Mouse (Mus musculus) limb, embryonic 10.5 days (tissue): ENCODE results near the gene Olfr658. TPM values are rescaled to one million over a fixed set of nuclear protein-coding genes. Genes with fewer than 3 reads are reported as not detected.
A peak's percentile ranks its signal among the peaks of the same experiment; 100 is the strongest.

Source experiments
- DNase-seq: peaks from one replicate; pipeline ENCODE4 v3.0.0-alpha.2; 2017; ENCODE audit warnings: low spot score
- H3K27ac ChIP-seq: fragments of 300-500 bp; sonication (generic); 2 replicates; pipeline ENCODE4 v1.5.1; 2016; ENCODE audit warnings: mild to moderate bottlenecking
- H3K27me3 ChIP-seq: fragments of 300-500 bp; sonication (generic); 2 replicates; pipeline ENCODE4 v1.6.1; 2016; ENCODE audit warnings: low read depth, mild to moderate bottlenecking; ENCODE audit not compliant: poor library complexity, severe bottlenecking
- H3K36me3 ChIP-seq: fragments of 300-500 bp; sonication (generic); 2 replicates; pipeline ENCODE4 v1.6.1; 2016; ENCODE audit warnings: mild to moderate bottlenecking, moderate library complexity
- H3K4me1 ChIP-seq: fragments of 300-500 bp; sonication (generic); 2 replicates; pipeline ENCODE4 v1.6.1; 2016
- H3K4me3 ChIP-seq: fragments of 300-500 bp; sonication (generic); 2 replicates; pipeline ENCODE4 v1.5.1; 2016; ENCODE audit warnings: mild to moderate bottlenecking, moderate library complexity
- H3K9me3 ChIP-seq: fragments of 300-500 bp; sonication (generic); replicated peaks from 2 replicates; pipeline ENCODE4 v1.6.1; 2016; ENCODE audit warnings: mild to moderate bottlenecking
- WGBS: fragments of 180-500 bp; shearing (Covaris S2); methylation state at CpG from one replicate; pipeline ENCODE4 v1.1.7; 2016; 5-methylcytosine and 5-hydroxymethylcytosine counted together
- polyA plus RNA-seq: library from polyadenylated mRNA; unstranded; fragments of >200 nt; fragmentation: Nextera tagmentation; extraction: Ambion mirVana; gene quantifications from 2 replicates; pipeline ENCODE4 v1.2.1, GENCODE M21; 2016

Gene Olfr658
- not detected in 2 replicates for polyA plus RNA-seq

DNA sequence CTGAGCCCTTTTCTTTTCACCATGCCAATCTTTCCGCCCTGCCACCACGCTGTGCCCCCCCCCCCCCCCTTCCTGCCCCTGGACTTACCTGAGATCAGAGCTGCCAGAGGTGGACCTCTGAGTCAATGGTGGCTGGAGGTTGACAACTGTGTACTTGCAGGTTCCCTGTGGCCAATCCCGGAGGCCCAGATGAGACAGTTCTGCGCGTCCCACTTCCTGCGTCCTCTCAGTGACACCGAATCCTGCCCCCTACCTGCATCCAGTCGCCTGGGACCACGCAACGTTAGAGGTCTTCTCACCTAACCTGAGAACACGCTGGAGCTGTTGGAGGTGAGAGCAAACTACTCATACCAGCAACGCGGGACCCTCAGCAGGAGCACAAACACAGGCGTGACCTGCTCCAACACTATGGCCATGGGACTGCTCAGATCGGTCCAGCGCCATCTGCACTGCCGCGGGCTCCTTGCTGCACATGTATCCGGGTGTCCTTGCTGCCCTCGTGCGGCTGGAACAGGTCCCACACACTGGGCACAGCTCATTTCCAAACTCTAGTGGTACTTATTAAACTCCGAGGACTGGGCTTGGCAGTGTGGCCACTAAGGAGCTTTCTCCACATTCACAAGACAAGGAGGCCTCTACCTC, at the start of gene Olfr658:
Olfr658 (minus strand) TSS at position 465 of the 642 bp plus-strand sequence.
- DNase-seq = peak; percentile 68
- Histone ChIP-seq H3K4me1 (no peaks in the 10 kb centered on the region), H3K4me3 (peak within 1 kb of the TSS; percentile 39), H3K36me3 (no peaks in the 10 kb centered on the region), H3K27me3 (no peaks in the 10 kb centered on the region), H3K9me3 (no peaks in the 10 kb centered on the region), H3K27ac (no peak within 1 kb of the TSS)
- WGBS = 32% methylated on average over 20 of the region's 22 CpGs

DNA sequence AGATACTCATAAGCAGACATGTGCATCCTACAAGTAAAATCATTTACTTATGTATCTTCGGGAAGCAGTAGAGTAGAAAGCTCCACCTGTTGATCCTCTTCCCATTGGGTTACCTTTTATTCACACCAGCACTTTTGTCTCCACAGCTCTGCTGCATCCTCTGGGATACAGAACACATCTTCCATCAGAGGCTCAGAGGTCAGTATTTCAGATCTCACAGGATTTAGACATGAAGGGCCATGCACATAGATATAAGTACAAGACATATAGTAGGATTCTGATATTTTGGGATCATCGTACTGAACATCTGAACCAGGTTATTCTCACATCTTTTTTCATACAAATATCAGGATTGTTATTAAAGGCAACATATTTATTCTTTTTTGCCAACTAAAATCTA, 39.1 kb upstream of the Olfr658 start, which contains the start of gene Olfr661:
Olfr661 (plus strand) TSS at position 301 of the 400 bp plus-strand sequence.
- no peaks in the 10 kb centered on the region for H3K4me1 ChIP-seq
- no peak within 1 kb of the TSS for H3K4me3 ChIP-seq
- no peaks in the 10 kb centered on the region for H3K9me3 ChIP-seq
- 96% methylated on average over 2 of the region's 2 CpGs for WGBS
- no peak for DNase-seq
- no peaks in the 10 kb centered on the region for H3K36me3 ChIP-seq
- no peaks in the 10 kb centered on the region for H3K27me3 ChIP-seq
- H3K27ac ChIP-seq = no peak within 1 kb of the TSS

DNA sequence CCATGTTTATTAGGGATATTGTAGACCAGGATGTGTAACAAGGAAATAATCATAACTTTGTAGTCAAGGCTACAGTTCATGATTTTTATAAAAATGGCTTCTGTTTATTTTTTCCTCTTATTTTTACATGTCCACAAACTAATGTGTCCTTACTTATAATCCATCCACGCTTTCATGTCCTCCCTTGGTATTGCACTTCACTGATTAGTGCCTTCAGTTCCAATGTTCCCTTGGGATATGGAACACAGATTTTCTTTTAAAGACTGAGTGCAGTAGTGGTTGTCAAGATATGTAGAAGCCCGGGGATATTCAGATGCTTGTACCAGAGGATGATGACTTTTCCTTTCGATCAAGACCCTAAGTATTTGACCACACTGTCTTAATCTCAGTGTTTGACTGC, 19.3 kb upstream of the Olfr658 start, which contains the start of gene Olfr659:
Olfr659 (plus strand) TSS at position 301 of the 400 bp plus-strand sequence.
- WGBS = 95% methylated on average over 3 of the region's 3 CpGs

DNA sequence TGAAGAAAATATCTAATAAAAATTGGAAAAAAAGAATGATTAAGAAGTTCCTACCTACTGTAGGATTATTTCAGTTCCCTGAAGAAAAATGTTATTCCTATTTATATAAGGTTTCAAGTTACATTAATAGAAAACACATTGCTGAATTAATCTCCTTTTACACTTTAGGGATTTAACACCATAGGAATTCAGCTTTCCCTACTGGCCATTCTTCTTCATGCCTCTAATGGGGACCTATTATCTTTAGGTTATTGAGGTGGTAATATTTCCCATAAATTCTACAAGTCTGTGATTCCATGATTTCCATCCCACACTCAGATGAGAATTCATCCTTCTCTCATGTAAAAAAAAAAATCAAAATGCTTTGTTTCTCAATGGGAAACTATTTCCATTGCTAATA, 22.6 kb downstream of the Olfr658 start, which contains the start of gene Olfr657:
Olfr657 (plus strand) TSS at position 301 of the 400 bp plus-strand sequence.
- H3K36me3 ChIP-seq = no peaks in the 10 kb centered on the region
- H3K4me1 ChIP-seq = no peaks in the 10 kb centered on the region
- no peak within 1 kb of the TSS for H3K27ac ChIP-seq
- no peaks in the 10 kb centered on the region for H3K9me3 ChIP-seq
- no peak for DNase-seq
- H3K27me3 ChIP-seq = no peaks in the 10 kb centered on the region
- no peak within 1 kb of the TSS for H3K4me3 ChIP-seq

More for the DNA sequence above, 19.3 kb upstream of the Olfr658 start, which contains the start of gene Olfr659:
- no peak for DNase-seq
- no peak within 1 kb of the TSS for H3K4me3 ChIP-seq
- no peaks in the 10 kb centered on the region for H3K4me1 ChIP-seq
- no peaks in the 10 kb centered on the region for H3K27me3 ChIP-seq
- H3K27ac ChIP-seq = no peak within 1 kb of the TSS
- H3K9me3 ChIP-seq = no peaks in the 10 kb centered on the region
- H3K36me3 ChIP-seq = no peaks in the 10 kb centered on the region

DNA sequence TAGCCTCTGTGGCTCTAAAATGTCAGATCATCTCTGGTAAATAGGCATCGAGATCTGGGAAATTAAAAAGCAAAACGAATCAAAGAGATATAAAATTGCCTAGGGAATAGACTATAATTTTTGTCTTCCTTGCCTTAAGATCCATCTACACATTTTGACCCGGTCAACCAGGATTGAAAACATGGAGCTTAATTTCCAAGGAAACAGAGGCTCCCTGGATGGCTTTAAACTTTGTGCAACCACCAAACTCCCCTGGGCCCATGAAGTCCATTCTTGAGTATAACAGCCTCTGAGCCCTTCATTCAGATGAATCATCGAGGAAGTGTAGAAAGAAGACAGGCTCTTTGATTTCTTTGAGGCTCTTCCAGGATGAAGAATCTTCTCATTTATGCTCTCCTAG, 33.5 kb downstream of the Olfr658 start, which contains the start of gene Olfr656:
Olfr656 (plus strand) TSS at position 301 of the 400 bp plus-strand sequence.
- no peak for DNase-seq
- Histone ChIP-seq H3K4me1 (no peaks in the 10 kb centered on the region), H3K4me3 (no peak within 1 kb of the TSS), H3K9me3 (no peaks in the 10 kb centered on the region), H3K36me3 (no peaks in the 10 kb centered on the region), H3K27ac (no peak within 1 kb of the TSS), H3K27me3 (no peaks in the 10 kb centered on the region)
- WGBS = 85% methylated on average over 4 of the region's 4 CpGs

DNA sequence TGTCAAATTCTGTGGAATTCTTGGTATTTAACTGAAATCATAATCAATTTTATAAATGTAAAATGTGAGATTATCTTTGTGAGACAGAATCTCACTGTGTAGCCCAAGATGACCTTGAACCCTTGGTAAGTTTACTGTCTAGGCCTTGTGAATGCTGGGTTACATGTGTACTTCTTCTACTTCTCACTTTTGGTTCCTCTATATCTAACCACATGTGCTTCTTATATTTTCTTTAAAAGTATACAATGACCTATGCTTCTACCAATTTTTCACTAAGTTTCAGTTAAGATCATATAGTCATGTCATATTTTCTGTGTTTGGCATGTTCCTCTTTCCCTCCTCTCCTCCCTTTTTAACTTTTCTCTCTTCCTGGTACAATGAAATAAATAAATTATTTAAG, 42.4 kb downstream of the Olfr658 start:
- Histone ChIP-seq H3K4me3 (no peak overlapping the region), H3K9me3 (no peaks in the 10 kb centered on the region), H3K27ac (no peak overlapping the region), H3K4me1 (no peaks in the 10 kb centered on the region), H3K36me3 (no peaks in the 10 kb centered on the region), H3K27me3 (no peaks in the 10 kb centered on the region)
- no peak for DNase-seq

DNA sequence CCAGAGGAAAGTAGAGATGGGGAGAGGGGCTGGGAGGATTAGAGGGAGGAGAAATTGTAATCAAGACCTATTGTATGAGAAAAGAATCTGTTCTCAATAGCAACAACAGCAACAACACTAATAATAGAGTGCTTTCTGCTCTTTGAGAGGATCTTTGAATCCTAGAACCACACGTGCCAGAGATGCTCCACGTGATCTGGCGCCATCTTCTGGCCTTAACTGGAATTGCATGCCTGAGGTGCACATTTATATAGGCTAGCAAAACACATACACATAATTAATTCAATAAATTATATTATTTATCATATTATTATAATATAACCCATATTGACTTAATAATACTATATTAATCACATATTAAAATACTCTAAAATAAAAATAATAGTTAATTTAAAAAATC, 43.9 kb downstream of the Olfr658 start:
- Histone ChIP-seq H3K9me3 (no peaks in the 10 kb centered on the region), H3K4me1 (no peaks in the 10 kb centered on the region), H3K4me3 (no peak overlapping the region), H3K36me3 (no peaks in the 10 kb centered on the region), H3K27me3 (no peaks in the 10 kb centered on the region), H3K27ac (no peak overlapping the region)
- DNase-seq = peak; percentile 55
- 5% methylated on average over 3 of the region's 3 CpGs for WGBS

DNA sequence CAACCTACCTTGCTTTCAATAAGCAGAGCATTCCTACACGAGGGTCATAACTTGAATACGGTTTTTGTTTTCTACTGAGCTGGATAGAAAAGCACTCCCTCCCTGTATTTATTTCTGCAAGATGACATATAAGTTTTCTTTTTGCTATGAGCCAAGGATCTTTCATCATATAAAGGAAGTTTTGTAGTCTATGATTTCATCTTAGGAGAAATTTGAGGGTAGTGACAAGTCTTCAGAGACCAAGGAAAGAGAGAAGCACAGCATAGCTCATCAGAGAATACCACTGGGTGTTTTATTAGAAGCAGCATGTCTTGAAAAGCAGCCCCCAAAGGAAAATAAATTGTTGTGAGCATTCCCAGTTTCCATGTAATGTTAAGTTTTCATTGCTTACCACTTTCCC, 45.4 kb downstream of the Olfr658 start, which contains the start of gene Olfr655:
Olfr655 (minus strand) TSS at position 101 of the 400 bp plus-strand sequence.
- WGBS = 90% methylated on average over 2 of the region's 2 CpGs

More for the DNA sequence above, 45.4 kb downstream of the Olfr658 start, which contains the start of gene Olfr655:
- H3K27me3 ChIP-seq = no peaks in the 10 kb centered on the region
- DNase-seq = no peak
- H3K36me3 ChIP-seq = no peaks in the 10 kb centered on the region
- no peaks in the 10 kb centered on the region for H3K4me1 ChIP-seq
- no peaks in the 10 kb centered on the region for H3K9me3 ChIP-seq
- no peak within 1 kb of the TSS for H3K4me3 ChIP-seq
- H3K27ac ChIP-seq = no peak within 1 kb of the TSS

Other genes with a start within 250 kb of the Olfr658 start
- not detected in 2 replicates for gene Trim30c, start 246.5 kb downstream of the Olfr658 start, polyA plus RNA-seq
- 0.33 and 0.39 TPM in 2 replicates for gene Trim30a, start 182.1 kb downstream of the Olfr658 start, polyA plus RNA-seq
- 0.11 TPM in 1 of 2 replicates, not detected in the other for gene Trim30d, start 139.5 kb downstream of the Olfr658 start, polyA plus RNA-seq
- gene Olfr651, start 97.2 kb downstream of the Olfr658 start, polyA plus RNA-seq = not detected in 2 replicates
- gene Olfr652, start 86.4 kb downstream of the Olfr658 start, polyA plus RNA-seq = not detected in 2 replicates
- gene Olfr653, start 70.0 kb downstream of the Olfr658 start, polyA plus RNA-seq = not detected in 2 replicates
- gene Olfr654, start 60.3 kb downstream of the Olfr658 start, polyA plus RNA-seq = not detected in 2 replicates
- not detected in 2 replicates for gene Olfr655, start 45.5 kb downstream of the Olfr658 start, polyA plus RNA-seq
- gene Olfr656, start 33.4 kb downstream of the Olfr658 start, polyA plus RNA-seq = not detected in 2 replicates
- not detected in 2 replicates for gene Olfr657, start 22.5 kb downstream of the Olfr658 start, polyA plus RNA-seq
- gene Olfr659, start 19.4 kb upstream of the Olfr658 start, polyA plus RNA-seq = not detected in 2 replicates
- gene Olfr661, start 39.2 kb upstream of the Olfr658 start, polyA plus RNA-seq = not detected in 2 replicates
- not detected in 2 replicates for gene Usp17le, start 130.2 kb upstream of the Olfr658 start, polyA plus RNA-seq
- not detected in 2 replicates for gene Usp17lb, start 195.3 kb upstream of the Olfr658 start, polyA plus RNA-seq
- not detected in 2 replicates for gene Usp17la, start 209.7 kb upstream of the Olfr658 start, polyA plus RNA-seq
- not detected in 2 replicates for gene Olfr665, start 230.7 kb upstream of the Olfr658 start, polyA plus RNA-seq
- not detected in 2 replicates for gene Olfr666, start 248.6 kb upstream of the Olfr658 start, polyA plus RNA-seq